Mouse (Mus musculus) kidney, embryonic 15.5 days (tissue): ENCODE measurements around the gene Dusp13. TPM values are rescaled to one million over a fixed set of nuclear protein-coding genes. Genes with fewer than 3 reads are reported as not detected.

Experiments
- ATAC-seq: fragments of 200-750 bp; cut with Nextera tagmentation; replicated peaks from 2 replicates; pipeline ENCODE4 v1.8.0; 2017; ENCODE audit warnings: moderate TSS enrichment; ENCODE audit not compliant: low FRiP score
- H3K27ac ChIP-seq: fragments of 300-500 bp; sonication (generic); 2 replicates; pipeline ENCODE4 v1.5.1; 2015; ENCODE audit warnings: mild to moderate bottlenecking, inconsistent platforms
- H3K27me3 ChIP-seq: fragments of 300-500 bp; sonication (generic); 2 replicates; pipeline ENCODE4 v1.6.1; 2015; ENCODE audit warnings: inconsistent platforms
- H3K36me3 ChIP-seq: fragments of 300-500 bp; sonication (generic); 2 replicates; pipeline ENCODE4 v1.6.1; 2015; ENCODE audit warnings: inconsistent platforms
- H3K4me1 ChIP-seq: fragments of 300-500 bp; sonication (generic); 2 replicates; pipeline ENCODE4 v1.6.1; 2015; ENCODE audit warnings: inconsistent platforms
- H3K4me2 ChIP-seq: fragments of 300-500 bp; sonication (generic); 2 replicates; pipeline ENCODE4 v1.6.1; 2015; ENCODE audit warnings: moderate library complexity, mild to moderate bottlenecking, inconsistent platforms
- H3K4me3 ChIP-seq: fragments of 300-500 bp; sonication (generic); replicated peaks from 2 replicates; pipeline ENCODE4 v1.5.1; 2015; ENCODE audit warnings: mild to moderate bottlenecking, inconsistent platforms
- H3K9ac ChIP-seq: fragments of 300-500 bp; sonication (generic); 2 replicates; pipeline ENCODE4 v1.6.1; 2015; ENCODE audit warnings: mild to moderate bottlenecking, inconsistent platforms
- H3K9me3 ChIP-seq: fragments of 300-500 bp; sonication (generic); replicated peaks from 2 replicates; pipeline ENCODE4 v1.6.1; 2016; ENCODE audit warnings: inconsistent platforms
- WGBS: fragments of 180-500 bp; shearing (Covaris S2); methylation state at CpG from one replicate; pipeline ENCODE4 v1.1.7; 2015; ENCODE audit warnings: mixed read lengths; 5-methylcytosine and 5-hydroxymethylcytosine counted together
- polyA plus RNA-seq: library from polyadenylated mRNA; unstranded; fragments of >200 nt; fragmentation: Nextera tagmentation; extraction: Ambion mirVana; gene quantifications from 2 replicates; pipeline ENCODE4 v1.2.1, GENCODE M21; 2015

Dusp13 gene
- 0.38 TPM in 1 of 2 replicates, not detected in the other for polyA plus RNA-seq

GRCm38 (mm10) chr14:21750881-21751542, at the start of gene Dusp13:
Gene Dusp13 (minus strand): TSS chr14:21751181.
- no peaks in the 10 kb centered on the region for H3K27me3 ChIP-seq
- WGBS = under 1% methylated on average over 26 of the region's 26 CpGs
- peak within 1 kb of the TSS; percentile 78 for H3K4me3 ChIP-seq
- H3K36me3 ChIP-seq = no peaks in the 10 kb centered on the region
- H3K9ac ChIP-seq = peak within 1 kb of the TSS; percentile 94
- H3K27ac ChIP-seq = peak within 1 kb of the TSS; percentile 90
- H3K9me3 ChIP-seq = no peaks in the 10 kb centered on the region
- H3K4me1 ChIP-seq = peaks cover 16% of the 10 kb centered on the region
- peak; percentile 78 for ATAC-seq
- H3K4me2 ChIP-seq = peak within 1 kb of the TSS; percentile 65

GRCm38 (mm10) chr14:21800641-21801040, 49.7 kb upstream of the Dusp13 start:
- Histone ChIP-seq H3K27me3 (no peaks in the 10 kb centered on the region), H3K36me3 (peaks cover 16% of the 10 kb centered on the region; the same call in 1 of the 2 replicates), H3K4me3 (no peak overlapping the region), H3K4me1 (no peaks in the 10 kb centered on the region), H3K27ac (no peak overlapping the region), H3K9me3 (no peaks in the 10 kb centered on the region), H3K9ac (no peak overlapping the region), H3K4me2 (no peak overlapping the region)
- WGBS = 96% methylated on average over 4 of the region's 4 CpGs
- ATAC-seq = no peak

DNA sequence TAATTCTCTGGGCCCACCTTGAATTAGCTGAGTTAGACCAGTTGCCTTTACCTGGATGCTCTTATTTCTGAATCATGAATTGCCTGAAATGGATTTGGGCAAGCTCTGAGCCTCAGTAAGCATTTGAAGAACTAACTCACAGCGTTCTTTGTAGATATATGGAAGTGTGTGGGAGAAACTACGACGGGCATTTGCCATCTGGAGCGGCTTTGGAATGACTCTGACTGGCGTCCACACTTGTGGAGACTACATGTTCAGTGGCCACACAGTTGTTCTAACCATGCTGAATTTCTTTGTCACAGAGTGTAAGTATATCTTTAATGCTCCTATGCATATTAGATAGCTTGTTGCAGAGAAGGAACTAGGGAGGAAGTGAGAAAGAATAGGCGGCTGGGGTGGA, 41.3 kb upstream of the Dusp13 start:
- WGBS = 90% methylated on average over 6 of the region's 6 CpGs
- Histone ChIP-seq H3K27me3 (no peaks in the 10 kb centered on the region), H3K9me3 (no peaks in the 10 kb centered on the region), H3K36me3 (peaks cover 43% of the 10 kb centered on the region), H3K4me2 (no peak overlapping the region), H3K4me1 (peaks cover 5% of the 10 kb centered on the region), H3K9ac (no peak overlapping the region), H3K4me3 (no peak overlapping the region), H3K27ac (no peak overlapping the region)
- ATAC-seq = no peak

GRCm38 (mm10) chr14:21791722-21792121, 40.7 kb upstream of the Dusp13 start:
- Histone ChIP-seq H3K27ac (no peak overlapping the region), H3K4me1 (peaks cover 5% of the 10 kb centered on the region), H3K27me3 (no peaks in the 10 kb centered on the region), H3K9me3 (no peaks in the 10 kb centered on the region), H3K9ac (no peak overlapping the region), H3K4me3 (no peak overlapping the region), H3K36me3 (peaks cover 44% of the 10 kb centered on the region), H3K4me2 (no peak overlapping the region)
- no peak for ATAC-seq
- 90% methylated on average over 4 of the region's 4 CpGs for WGBS

DNA sequence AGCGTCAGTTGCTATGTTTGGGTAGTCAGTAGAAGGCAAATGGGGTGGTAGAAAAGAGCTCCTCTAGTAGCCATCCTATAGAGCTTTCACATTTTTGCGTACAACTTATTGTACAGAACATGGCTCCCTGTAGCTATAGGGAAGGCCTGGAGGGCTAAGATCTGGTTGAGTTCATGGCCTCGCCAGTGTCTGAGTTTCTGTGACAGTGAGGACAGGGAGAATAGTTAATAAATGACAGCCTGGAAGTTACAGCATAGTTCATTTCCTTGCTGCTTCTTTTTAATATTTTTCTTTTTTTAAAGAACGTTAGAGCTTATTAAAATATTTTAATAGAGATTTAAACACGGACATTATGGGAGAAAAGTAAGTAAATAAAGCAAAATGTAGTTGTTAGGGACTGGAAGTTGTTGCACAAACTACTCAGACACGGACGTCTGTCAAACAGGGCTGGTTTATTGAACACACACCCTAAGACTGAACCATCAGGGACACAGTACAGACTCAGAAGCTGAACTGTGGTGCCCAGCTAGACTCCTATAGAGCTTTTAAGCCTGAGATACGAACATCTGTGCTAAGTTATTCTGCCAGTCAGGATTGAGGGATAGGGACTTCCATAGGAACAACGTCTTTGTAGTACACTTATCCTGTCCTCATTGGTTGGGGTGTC, 39.7 kb upstream of the Dusp13 start:
- Histone ChIP-seq H3K4me3 (no peak overlapping the region), H3K27me3 (no peaks in the 10 kb centered on the region), H3K4me1 (peaks cover 5% of the 10 kb centered on the region), H3K36me3 (peaks cover 46% of the 10 kb centered on the region), H3K9me3 (no peaks in the 10 kb centered on the region), H3K27ac (no peak overlapping the region), H3K9ac (no peak overlapping the region), H3K4me2 (no peak overlapping the region)
- no peak for ATAC-seq
- WGBS = 83% methylated on average over 9 of the region's 9 CpGs

DNA sequence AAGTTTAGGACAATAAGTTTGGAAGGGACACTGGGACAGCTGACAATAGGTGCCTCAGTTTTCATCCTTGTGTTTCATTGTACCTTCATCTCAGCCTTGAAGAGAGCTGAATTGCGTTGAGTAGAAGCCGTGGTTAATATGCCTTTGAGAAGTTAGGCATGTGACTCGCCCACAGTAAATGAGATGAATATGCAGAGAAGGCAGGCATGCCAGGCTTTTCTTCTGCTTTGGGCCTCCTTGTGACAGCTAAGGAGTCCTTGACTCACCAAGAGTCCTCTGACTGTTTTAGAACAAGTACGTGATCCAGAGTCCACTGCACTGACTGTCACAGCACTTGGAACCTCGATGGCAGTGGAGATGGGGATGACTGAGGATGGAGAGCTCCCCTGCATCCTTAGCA, 37.1 kb upstream of the Dusp13 start:
- ATAC-seq = no peak
- H3K27ac ChIP-seq = peak overlapping the region; percentile 66; the same call in 1 of the 2 replicates
- H3K9ac ChIP-seq = no peak overlapping the region
- H3K36me3 ChIP-seq = peaks cover 54% of the 10 kb centered on the region
- no peaks in the 10 kb centered on the region for H3K9me3 ChIP-seq
- WGBS = 96% methylated on average over 5 of the region's 5 CpGs
- no peak overlapping the region for H3K4me2 ChIP-seq
- H3K4me1 ChIP-seq = no peaks in the 10 kb centered on the region; the same call in 1 of the 2 replicates
- no peaks in the 10 kb centered on the region for H3K27me3 ChIP-seq
- H3K4me3 ChIP-seq = no peak overlapping the region

DNA sequence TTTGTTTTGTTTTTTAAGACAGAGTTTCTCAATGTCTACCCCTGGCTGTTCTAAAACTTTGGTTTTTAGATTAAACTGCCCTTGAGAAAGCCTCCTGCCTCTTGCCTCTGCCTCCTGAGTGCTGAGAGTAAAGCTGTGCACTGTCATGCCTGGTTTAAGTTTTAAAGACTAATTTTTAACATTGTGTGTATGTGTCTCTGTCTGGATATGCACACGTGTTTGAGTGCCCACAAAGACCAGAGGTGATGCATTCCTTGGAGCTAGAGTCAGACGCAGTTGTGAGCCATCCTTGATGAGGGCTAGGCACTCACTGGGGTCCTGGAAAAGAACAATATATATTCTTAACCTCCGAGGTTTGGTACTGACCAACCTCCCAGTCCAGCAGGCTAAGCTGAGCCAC, 36.4 kb upstream of the Dusp13 start:
- H3K4me1 ChIP-seq = no peaks in the 10 kb centered on the region; the same call in 1 of the 2 replicates
- peaks cover 49% of the 10 kb centered on the region for H3K36me3 ChIP-seq
- no peak overlapping the region for H3K4me3 ChIP-seq
- H3K9ac ChIP-seq = no peak overlapping the region
- H3K27me3 ChIP-seq = no peaks in the 10 kb centered on the region
- ATAC-seq = peak; percentile 73; the same call in 1 of the 2 replicates
- H3K4me2 ChIP-seq = no peak overlapping the region
- 78% methylated on average over 3 of the region's 3 CpGs for WGBS
- H3K27ac ChIP-seq = peak overlapping the region; percentile 66
- no peaks in the 10 kb centered on the region for H3K9me3 ChIP-seq

GRCm38 (mm10) chr14:21786500-21786899, 35.5 kb upstream of the Dusp13 start:
- no peaks in the 10 kb centered on the region for H3K27me3 ChIP-seq
- H3K4me2 ChIP-seq = no peak overlapping the region
- no peaks in the 10 kb centered on the region; the same call in 1 of the 2 replicates for H3K4me1 ChIP-seq
- no peak; the same call in 1 of the 2 replicates for ATAC-seq
- no peaks in the 10 kb centered on the region for H3K9me3 ChIP-seq
- H3K36me3 ChIP-seq = peaks cover 44% of the 10 kb centered on the region
- 88% methylated on average over 4 of the region's 4 CpGs for WGBS
- no peak overlapping the region for H3K4me3 ChIP-seq
- H3K9ac ChIP-seq = no peak overlapping the region
- H3K27ac ChIP-seq = peak overlapping the region; percentile 71

- no peaks in the 10 kb centered on the region for H3K9me3 ChIP-seq
- H3K9ac ChIP-seq = no peak overlapping the region
- no peaks in the 10 kb centered on the region for H3K27me3 ChIP-seq
- H3K36me3 ChIP-seq = peaks cover 49% of the 10 kb centered on the region
- H3K27ac ChIP-seq = no peak overlapping the region
- 92% methylated on average over 4 of the region's 4 CpGs for WGBS
- no peak overlapping the region for H3K4me2 ChIP-seq
- no peak overlapping the region for H3K4me3 ChIP-seq
- no peaks in the 10 kb centered on the region for H3K4me1 ChIP-seq
- ATAC-seq = no peak
Measured at GRCm38 (mm10) chr14:21776201-21776600, 25.2 kb upstream of the Dusp13 start.

DNA sequence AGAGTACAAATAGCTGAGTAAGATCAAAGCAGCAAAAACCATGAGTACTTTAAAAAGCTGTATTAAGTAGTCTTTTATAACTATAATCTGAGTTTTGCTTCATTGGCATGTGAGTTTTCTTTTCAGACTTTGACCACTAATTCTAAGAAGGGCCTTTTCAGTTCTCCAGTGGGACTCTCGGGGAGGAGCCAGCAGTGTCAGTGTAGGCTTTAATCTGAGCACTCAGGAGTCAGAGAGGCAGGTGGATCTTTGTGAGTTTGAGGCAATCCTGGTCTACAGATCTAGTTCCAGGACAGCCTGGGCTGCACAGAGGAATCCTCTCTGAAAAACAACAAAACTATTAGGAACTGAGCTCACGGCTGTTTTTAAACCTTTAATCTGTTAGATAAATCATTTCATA, 23.0 kb upstream of the Dusp13 start:
- WGBS = 71% methylated on average over 2 of the region's 2 CpGs
- no peaks in the 10 kb centered on the region for H3K4me1 ChIP-seq
- no peak for ATAC-seq

DNA sequence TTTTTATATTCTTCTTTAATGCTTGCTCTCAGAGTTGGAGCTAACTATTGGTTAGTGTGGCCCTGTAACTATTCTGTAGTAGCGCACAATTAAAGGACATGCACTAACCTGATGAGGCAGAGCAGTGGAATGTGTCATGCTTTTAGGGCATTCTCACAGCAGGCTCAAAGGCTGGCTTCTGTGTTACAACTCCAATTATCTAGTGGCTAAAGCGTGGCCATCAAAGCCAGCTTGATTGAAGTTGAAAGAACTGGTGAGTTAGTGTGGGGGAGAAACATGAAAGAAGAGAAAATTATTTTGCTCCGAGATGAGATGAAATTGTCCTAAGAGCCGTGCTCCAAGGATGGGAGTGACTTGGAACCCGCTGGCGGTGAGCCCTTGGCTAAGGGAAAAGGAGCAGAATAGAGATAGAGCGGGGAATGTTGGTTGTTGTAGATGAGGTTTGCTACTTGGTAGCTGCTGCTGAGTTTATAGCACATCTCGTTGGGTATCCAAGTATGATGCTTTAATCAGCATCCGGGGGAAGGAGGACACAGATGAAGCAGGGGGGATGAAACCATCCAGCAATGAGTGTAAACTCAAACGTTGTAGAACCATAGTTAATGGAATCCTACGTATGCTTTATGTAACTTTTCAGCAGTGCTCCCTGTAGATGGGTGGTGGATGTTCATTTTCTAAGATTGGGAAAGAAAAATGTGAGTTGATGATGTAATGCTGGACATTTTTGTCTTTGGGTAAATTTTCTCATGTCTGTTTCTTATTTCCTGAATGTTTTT, 21.7 kb upstream of the Dusp13 start:
- Histone ChIP-seq H3K9ac (no peak overlapping the region), H3K27ac (no peak overlapping the region)

More for the DNA sequence above, 23.0 kb upstream of the Dusp13 start:
- no peaks in the 10 kb centered on the region for H3K9me3 ChIP-seq
- H3K4me2 ChIP-seq = no peak overlapping the region
- H3K27me3 ChIP-seq = no peaks in the 10 kb centered on the region
- H3K4me3 ChIP-seq = no peak overlapping the region
- no peak overlapping the region for H3K27ac ChIP-seq
- no peak overlapping the region for H3K9ac ChIP-seq
- peaks cover 27% of the 10 kb centered on the region for H3K36me3 ChIP-seq

More for the DNA sequence above, 21.7 kb upstream of the Dusp13 start:
- WGBS = 73% methylated on average over 11 of the region's 11 CpGs
- H3K9me3 ChIP-seq = no peaks in the 10 kb centered on the region
- H3K4me1 ChIP-seq = 0 out of 2 replicates have a peak, but pooled peaks cover 4% of the 10 kb centered on the region
- ATAC-seq = no peak
- no peak overlapping the region for H3K4me3 ChIP-seq
- no peaks in the 10 kb centered on the region for H3K27me3 ChIP-seq
- H3K36me3 ChIP-seq = peaks cover 23% of the 10 kb centered on the region
- no peak overlapping the region for H3K4me2 ChIP-seq
